Mouse (Mus musculus): Measurements from ENCODE around the gene Wtap. TPM values are rescaled to one million over a fixed set of nuclear protein-coding genes. Genes with fewer than 3 reads are reported as not detected.

Gene Wtap
- total and polyA plus RNA-seq, 2 experiments from 2014 or later: 41.4 to 72.2 TPM

- DNase-seq (ENCODE audit: low spot score) (no peak), ATAC-seq (ENCODE audit: insufficient read depth, low read depth) (no peak)
- Histone ChIP-seq H3K4me2 (ENCODE audit: low read depth, low read length) (no peak overlapping the region), H3K27me3 (ENCODE audit: control insufficient read depth, insufficient read depth, low read length) (no peaks in the 10 kb centered on the region), H3K4me1 (ENCODE audit: control insufficient read depth, insufficient read depth) (no peaks in the 10 kb centered on the region), H3K4me3 (ENCODE audit: low read depth, low read length) (no peak overlapping the region), H3K36me3 (replicated peaks; ENCODE audit: control insufficient read depth, insufficient read depth, low read length) (no peaks in the 10 kb centered on the region), H3K9me3 (replicated peaks; ENCODE audit: control insufficient read depth, low read length) (no peaks in the 10 kb centered on the region), H3K27ac (ENCODE audit: low read depth) (no peak overlapping the region), H3K9ac (replicated peaks; ENCODE audit: low read depth, low read length) (no peak overlapping the region)
- WGBS: 82% methylated on average over 5 of the region's 5 CpGs
- no peak for TF ChIP-seq EP300 (IDR thresholded peaks at IDR 0.05; ENCODE audit: low read depth)
- TF ChIP-seq CTCF (IDR thresholded peaks at IDR 0.05; ENCODE audit: low read depth): no peak
Measured at GRCm38 (mm10) chr17:12997890-12998289, 3.9 kb upstream of the Wtap start.

- TF ChIP-seq CTCF (IDR thresholded peaks at IDR 0.05; ENCODE audit: low read depth): peak; percentile 55
- no peak for TF ChIP-seq EP300 (IDR thresholded peaks at IDR 0.05; ENCODE audit: low read depth)
- H3K36me3 ChIP-seq (replicated peaks; ENCODE audit: control insufficient read depth, insufficient read depth, low read length): no peaks in the 10 kb centered on the region
- H3K9me3 ChIP-seq (replicated peaks; ENCODE audit: control insufficient read depth, low read length): no peaks in the 10 kb centered on the region
- H3K4me3 ChIP-seq (ENCODE audit: low read depth, low read length): no peak overlapping the region
- WGBS: 31% methylated on average over 3 of the region's 3 CpGs
- H3K27ac ChIP-seq (ENCODE audit: low read depth): no peak overlapping the region
- no peaks in the 10 kb centered on the region for H3K27me3 ChIP-seq (ENCODE audit: control insufficient read depth, insufficient read depth, low read length)
- DNase-seq (ENCODE audit: low spot score): peak; percentile 26
- no peak for ATAC-seq (ENCODE audit: insufficient read depth, low read depth)
- no peak overlapping the region for H3K9ac ChIP-seq (replicated peaks; ENCODE audit: low read depth, low read length)
- H3K4me2 ChIP-seq (ENCODE audit: low read depth, low read length): no peak overlapping the region
- H3K4me1 ChIP-seq (ENCODE audit: control insufficient read depth, insufficient read depth): no peaks in the 10 kb centered on the region
Measured at GRCm38 (mm10) chr17:12996345-12996744, 2.4 kb upstream of the Wtap start.

GRCm38 (mm10) chr17:12992470-12992991 is 1.4 kb downstream of the Wtap start:
- no peaks in the 10 kb centered on the region for H3K9me3 ChIP-seq (replicated peaks; ENCODE audit: control insufficient read depth, low read length)

GRCm38 (mm10) chr17:12991635-12992358 is 2.2 kb downstream of the Wtap start:
- Histone ChIP-seq H3K36me3 (replicated peaks; ENCODE audit: control insufficient read depth, insufficient read depth, low read length) (0 out of 2 replicates have a peak, but pooled peaks cover 4% of the 10 kb centered on the region), H3K4me2 (ENCODE audit: low read depth, low read length) (peak overlapping the region; percentile 82), H3K9ac (replicated peaks; ENCODE audit: low read depth, low read length) (peak overlapping the region; percentile 100), H3K27ac (ENCODE audit: low read depth) (peak overlapping the region; percentile 100), H3K4me1 (ENCODE audit: control insufficient read depth, insufficient read depth) (peaks cover 12% of the 10 kb centered on the region), H3K9me3 (replicated peaks; ENCODE audit: control insufficient read depth, low read length) (no peaks in the 10 kb centered on the region), H3K4me3 (ENCODE audit: low read depth, low read length) (peak overlapping the region; percentile 98), H3K27me3 (ENCODE audit: control insufficient read depth, insufficient read depth, low read length) (no peaks in the 10 kb centered on the region)
- no peak; the same call in 1 of the 2 replicates for TF ChIP-seq EP300 (IDR thresholded peaks at IDR 0.05; ENCODE audit: low read depth)
- TF ChIP-seq CTCF (IDR thresholded peaks at IDR 0.05; ENCODE audit: low read depth): no peak
- 0% methylated on average over 69 of the region's 84 CpGs for WGBS
- DNase-seq (ENCODE audit: low spot score) (peak; percentile 83), ATAC-seq (ENCODE audit: insufficient read depth, low read depth) (peak; percentile 94)

More at GRCm38 (mm10) chr17:12992470-12992991, 1.4 kb downstream of the Wtap start:
- TF ChIP-seq EP300 (IDR thresholded peaks at IDR 0.05; ENCODE audit: low read depth) (peak; percentile 78; the same call in 1 of the 2 replicates), CTCF (IDR thresholded peaks at IDR 0.05; ENCODE audit: low read depth) (no peak)
- H3K9ac ChIP-seq (replicated peaks; ENCODE audit: low read depth, low read length): peak overlapping the region; percentile 100
- H3K36me3 ChIP-seq (replicated peaks; ENCODE audit: control insufficient read depth, insufficient read depth, low read length): 0 out of 2 replicates have a peak, but pooled peaks cover 4% of the 10 kb centered on the region
- no peaks in the 10 kb centered on the region for H3K27me3 ChIP-seq (ENCODE audit: control insufficient read depth, insufficient read depth, low read length)
- H3K27ac ChIP-seq (ENCODE audit: low read depth): peak overlapping the region; percentile 100
- peak overlapping the region; percentile 82 for H3K4me2 ChIP-seq (ENCODE audit: low read depth, low read length)
- peak; percentile 93 for ATAC-seq (ENCODE audit: insufficient read depth, low read depth)
- H3K4me1 ChIP-seq (ENCODE audit: control insufficient read depth, insufficient read depth): peaks cover 12% of the 10 kb centered on the region
- peak; percentile 94 for DNase-seq (ENCODE audit: low spot score)
- under 1% methylated on average over 46 of the region's 51 CpGs for WGBS
- H3K4me3 ChIP-seq (ENCODE audit: low read depth, low read length): peak overlapping the region; percentile 98

- Histone ChIP-seq H3K36me3 (replicated peaks; ENCODE audit: control insufficient read depth, insufficient read depth, low read length) (0 out of 2 replicates have a peak, but pooled peaks cover 4% of the 10 kb centered on the region), H3K4me3 (ENCODE audit: low read depth, low read length) (peak overlapping the region; percentile 98), H3K9ac (replicated peaks; ENCODE audit: low read depth, low read length) (peak overlapping the region; percentile 100), H3K27ac (ENCODE audit: low read depth) (peak overlapping the region; percentile 100), H3K9me3 (replicated peaks; ENCODE audit: control insufficient read depth, low read length) (no peaks in the 10 kb centered on the region), H3K27me3 (ENCODE audit: control insufficient read depth, insufficient read depth, low read length) (no peaks in the 10 kb centered on the region), H3K4me2 (ENCODE audit: low read depth, low read length) (peak overlapping the region; percentile 82), H3K4me1 (ENCODE audit: control insufficient read depth, insufficient read depth) (peaks cover 12% of the 10 kb centered on the region)
- TF ChIP-seq CTCF (IDR thresholded peaks at IDR 0.05; ENCODE audit: low read depth): no peak
- no peak for ATAC-seq (ENCODE audit: insufficient read depth, low read depth)
- DNase-seq (ENCODE audit: low spot score): peak; percentile 10
- 2% methylated on average over 12 of the region's 12 CpGs for WGBS
Measured at GRCm38 (mm10) chr17:12991194-12991634, 2.8 kb downstream of the Wtap start.
